21 mouse cellular contexts compared by ENCODE assay signal in genomic region chr3:32586274-32586673, GRCm38 (mm10). TPM values are rescaled to one million over a fixed set of nuclear protein-coding genes. Genes with fewer than 3 reads are reported as not detected.
DNase-seq lines count a peak whose midpoint lies in the region; TF ChIP-seq lines count a peak whose summit lies in the region.
"Had no signal": no experiment of that assay in that cellular context is flagged by ENCODE, and none has a peak within 500 bp of the region (broad histone marks: within the 10 kb centered on the region; RNA-seq: fewer than 3 reads in every experiment).

No protein-coding gene starts in this region.

- no peak overlapping the region for H3ac ChIP-seq in myocyte (ENCODE audit: control insufficient read depth, insufficient read length)

- H3K27me3 ChIP-seq in myocyte (ENCODE audit: control insufficient read depth, insufficient read depth, insufficient read length), result no peaks in the 10 kb centered on the region
- H3K27me3 ChIP-seq: embryonic facial prominence, embryonic 15.5 days; heart, embryonic 13.5 days; liver, embryonic 12.5 days; lung, embryonic 15.5 days; midbrain, embryonic 13.5 days had no signal

- DNase-seq in layer of hippocampus, adult 2 months (ENCODE audit: low spot score in 2 of 2), result no peak
- no peak for DNase-seq in layer of hippocampus, postnatal 14 days (ENCODE audit: low spot score in 2 of 2)
- DNase-seq in A20 (ENCODE audit: low read depth, low spot score) (peak; percentile 14), ES-CJ7 (ENCODE audit: low read depth, low spot score) (peak; percentile 36)
- DNase-seq in thymus, postnatal 25 days, result no peak
- no peak for DNase-seq in gastrocnemius, postnatal 25 days
- DNase-seq: adrenal gland, postnatal 36 days; cerebellum, adult 11-12 months; cerebellum, postnatal 25 days; gastrocnemius, adult 2 months; kidney, postnatal 10 days; right cerebral cortex, postnatal 25 days; thymus, adult 18-20 months had no signal

- H3K79me2 ChIP-seq in myocyte (ENCODE audit: control insufficient read depth, insufficient read depth), result no peaks in the 10 kb centered on the region

- H3K4me2 ChIP-seq in myocyte (ENCODE audit: low read depth), result no peak overlapping the region
- H3K4me2 ChIP-seq: embryonic facial prominence, embryonic 15.5 days; heart, embryonic 13.5 days; hindbrain, embryonic 14.5 days; liver, embryonic 12.5 days; lung, embryonic 15.5 days; midbrain, embryonic 13.5 days had no signal

- TF ChIP-seq CTCF in layer of hippocampus, adult 2 months (conservative IDR thresholded peaks at IDR 0.05), result peak; percentile 17; the same call in 1 of the 2 replicates

- TF ChIP-seq POLR2A in myocyte (IDR thresholded peaks at IDR 0.05; ENCODE audit: insufficient read length, low read depth), result no peak

- H3K36me3 ChIP-seq in myocyte (ENCODE audit: control insufficient read depth, insufficient read depth), result peaks cover 14% of the 10 kb centered on the region

- no peak overlapping the region for H3K4me3 ChIP-seq in layer of hippocampus, adult 2 months
- H3K4me3 ChIP-seq in myocyte, result no peak overlapping the region
- H3K4me3 ChIP-seq: embryonic facial prominence, embryonic 15.5 days; gastrocnemius, adult 2 months; heart, embryonic 13.5 days; limb, embryonic 10.5 days; liver, embryonic 12.5 days; lung, embryonic 15.5 days; midbrain, embryonic 13.5 days had no signal

- no peak overlapping the region for H3K27ac ChIP-seq in layer of hippocampus, adult 2 months
- H3K27ac ChIP-seq: embryonic facial prominence, embryonic 15.5 days; gastrocnemius, adult 2 months; heart, embryonic 13.5 days; hindbrain, embryonic 14.5 days; limb, embryonic 10.5 days; liver, embryonic 12.5 days; lung, embryonic 15.5 days; midbrain, embryonic 13.5 days had no signal

TF ChIP-seq in myocyte, 11 proteins besides CTCF, POLR2A, EP300 and RAD21:
- TF ChIP-seq TCF12 (IDR thresholded peaks at IDR 0.05; ENCODE audit: insufficient read depth, poor library complexity, severe bottlenecking), result no peak
- TF ChIP-seq USF1 (IDR thresholded peaks at IDR 0.05; ENCODE audit: low read depth), result peak; percentile 2

RNA-seq across cellular contexts. Expression of gene Gnb4, which starts 30.1 kb away (rescaled TPM):
- total RNA-seq in layer of hippocampus, adult 2 months (2021), result 10 to 100 TPM; 12.4 to 18.6 TPM
- total RNA-seq in layer of hippocampus, postnatal 14 days (2021), result 10 to 100 TPM; 42.7 to 43.7 TPM
- 13.6 TPM for polyA plus RNA-seq in myocyte (2012; fragmentation: generic; extraction: Trizol)
- total RNA-seq in gastrocnemius, postnatal 25 days (2021), result 1 to 10 TPM; 6.2 to 7.9 TPM

RNA-seq across cellular contexts. Expression of gene Mfn1, which starts 57.0 kb away (rescaled TPM):
- total RNA-seq in layer of hippocampus, adult 2 months (2021), result 100 to 1,000 TPM in 1 of 2 experiments, 10 to 100 TPM in 1; 95.2 to 103 TPM
- 100 to 1,000 TPM in 1 of 2 experiments, 10 to 100 TPM in 1; 96.4 to 130 TPM for total RNA-seq in layer of hippocampus, postnatal 14 days (2021)
- 17.0 TPM for polyA plus RNA-seq in myocyte (2012; fragmentation: generic; extraction: Trizol)
- total RNA-seq in gastrocnemius, postnatal 25 days (2021), result 100 to 1,000 TPM; 184 to 204 TPM

Comparison
In these comparisons a context has a peak if more than half of its experiments do, and no peak if none do; other contexts are left out.
1. DNase-seq: peak in A20 (single experiment) and ES-CJ7 (single experiment); none in layer of hippocampus, adult 2 months (0 of 2), layer of hippocampus, postnatal 14 days (0 of 2), thymus, postnatal 25 days (single experiment) and gastrocnemius, postnatal 25 days (single experiment).